Mouse (Mus musculus) forebrain, embryonic 10.5 days (tissue): ENCODE measurements at regions not wholly inside any gene's neighbourhood (a gene's known extent, or its start where the extent isn't known, plus 50 kb on each side); places are given as distances from the start of the nearest gene placed in this dataset.
A peak's percentile ranks its signal among the peaks of the same experiment; 100 is the strongest.

Source experiments
- DNase-seq: peaks from one replicate; pipeline ENCODE4 v3.0.0-alpha.2; 2017; ENCODE audit warnings: low spot score; ENCODE audit errors: extremely low spot score
- H3K27ac ChIP-seq: fragments of 300-500 bp; sonication (generic); 2 replicates; pipeline ENCODE4 v1.5.1; 2016; ENCODE audit warnings: mild to moderate bottlenecking
- H3K27me3 ChIP-seq: fragments of 300-500 bp; sonication (generic); 2 replicates; pipeline ENCODE4 v1.6.1; 2016; ENCODE audit warnings: mild to moderate bottlenecking; ENCODE audit not compliant: poor library complexity, severe bottlenecking
- H3K36me3 ChIP-seq: fragments of 300-500 bp; sonication (generic); replicated peaks from 2 replicates; pipeline ENCODE4 v1.6.1; 2016; ENCODE audit warnings: mild to moderate bottlenecking, moderate library complexity
- H3K4me1 ChIP-seq: fragments of 300-500 bp; sonication (generic); 2 replicates; pipeline ENCODE4 v1.6.1; 2016
- H3K4me3 ChIP-seq: fragments of 300-500 bp; sonication (generic); 2 replicates; pipeline ENCODE4 v1.5.1; 2016; ENCODE audit warnings: mild to moderate bottlenecking, moderate library complexity
- H3K9me3 ChIP-seq: fragments of 300-500 bp; sonication (generic); 2 replicates; pipeline ENCODE4 v1.6.1; 2016; ENCODE audit warnings: mild to moderate bottlenecking, moderate library complexity
- WGBS: fragments of 180-500 bp; shearing (Covaris S2); methylation state at CpG from one replicate; pipeline ENCODE4 v1.1.7; 2016; 5-methylcytosine and 5-hydroxymethylcytosine counted together

DNA sequence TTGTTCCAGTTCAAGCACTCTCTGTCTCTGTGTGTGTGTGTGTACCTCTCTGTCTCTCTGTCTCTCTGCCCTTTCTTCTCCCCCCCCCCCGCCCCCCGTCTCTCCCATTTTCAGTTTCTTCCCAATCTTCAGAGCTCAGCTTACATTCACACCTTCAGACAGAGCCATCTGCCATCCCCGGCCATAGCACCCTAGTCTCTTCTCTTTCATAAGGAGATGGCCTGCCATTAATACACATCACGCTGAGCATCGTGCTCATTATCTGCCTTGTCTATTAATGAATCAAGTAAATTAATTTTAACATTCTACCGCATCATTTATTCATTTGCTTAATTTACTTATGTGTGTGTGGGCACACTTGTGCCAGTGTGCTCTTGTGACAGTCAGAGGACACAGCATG is 573.2 kb downstream of the Bnc2 start:
- 91% methylated on average over 6 of the region's 6 CpGs for WGBS
- Histone ChIP-seq H3K9me3 (no peaks in the 10 kb centered on the region), H3K4me1 (peaks cover 6% of the 10 kb centered on the region; the same call in 1 of the 2 replicates), H3K27ac (no peak overlapping the region), H3K27me3 (peaks cover 8% of the 10 kb centered on the region; the same call in 1 of the 2 replicates), H3K36me3 (no peaks in the 10 kb centered on the region), H3K4me3 (no peak overlapping the region)
- DNase-seq: no peak

- Histone ChIP-seq H3K4me1 (peaks cover 6% of the 10 kb centered on the region; the same call in 1 of the 2 replicates), H3K36me3 (no peaks in the 10 kb centered on the region), H3K27me3 (peaks cover 14% of the 10 kb centered on the region), H3K27ac (no peak overlapping the region), H3K9me3 (no peaks in the 10 kb centered on the region), H3K4me3 (no peak overlapping the region)
- WGBS: 81% methylated on average over 11 of the region's 11 CpGs
- DNase-seq: no peak
Observed at GRCm38 (mm10) chr4:84102736-84103135, 572.3 kb downstream of the Bnc2 start.

- WGBS: 82% methylated on average over 6 of the region's 6 CpGs
Observed at GRCm38 (mm10) chr4:84108592-84108991, 566.5 kb downstream of the Bnc2 start.

GRCm38 (mm10) chr4:84109771-84110503 is 565.1 kb downstream of the Bnc2 start:
- peak; percentile 29 for DNase-seq
- no peak overlapping the region for H3K4me3 ChIP-seq
- 8% methylated on average over 12 of the region's 12 CpGs for WGBS
- peaks cover 70% of the 10 kb centered on the region for H3K27me3 ChIP-seq
- no peaks in the 10 kb centered on the region for H3K36me3 ChIP-seq
- H3K9me3 ChIP-seq: no peaks in the 10 kb centered on the region
- peaks cover 20% of the 10 kb centered on the region for H3K4me1 ChIP-seq
- peak overlapping the region; percentile 30 for H3K27ac ChIP-seq

More at GRCm38 (mm10) chr4:84108592-84108991, 566.5 kb downstream of the Bnc2 start:
- Histone ChIP-seq H3K27me3 (peaks cover 65% of the 10 kb centered on the region), H3K4me3 (no peak overlapping the region), H3K9me3 (no peaks in the 10 kb centered on the region), H3K36me3 (no peaks in the 10 kb centered on the region), H3K27ac (no peak overlapping the region), H3K4me1 (peaks cover 20% of the 10 kb centered on the region)
- DNase-seq: no peak

DNA sequence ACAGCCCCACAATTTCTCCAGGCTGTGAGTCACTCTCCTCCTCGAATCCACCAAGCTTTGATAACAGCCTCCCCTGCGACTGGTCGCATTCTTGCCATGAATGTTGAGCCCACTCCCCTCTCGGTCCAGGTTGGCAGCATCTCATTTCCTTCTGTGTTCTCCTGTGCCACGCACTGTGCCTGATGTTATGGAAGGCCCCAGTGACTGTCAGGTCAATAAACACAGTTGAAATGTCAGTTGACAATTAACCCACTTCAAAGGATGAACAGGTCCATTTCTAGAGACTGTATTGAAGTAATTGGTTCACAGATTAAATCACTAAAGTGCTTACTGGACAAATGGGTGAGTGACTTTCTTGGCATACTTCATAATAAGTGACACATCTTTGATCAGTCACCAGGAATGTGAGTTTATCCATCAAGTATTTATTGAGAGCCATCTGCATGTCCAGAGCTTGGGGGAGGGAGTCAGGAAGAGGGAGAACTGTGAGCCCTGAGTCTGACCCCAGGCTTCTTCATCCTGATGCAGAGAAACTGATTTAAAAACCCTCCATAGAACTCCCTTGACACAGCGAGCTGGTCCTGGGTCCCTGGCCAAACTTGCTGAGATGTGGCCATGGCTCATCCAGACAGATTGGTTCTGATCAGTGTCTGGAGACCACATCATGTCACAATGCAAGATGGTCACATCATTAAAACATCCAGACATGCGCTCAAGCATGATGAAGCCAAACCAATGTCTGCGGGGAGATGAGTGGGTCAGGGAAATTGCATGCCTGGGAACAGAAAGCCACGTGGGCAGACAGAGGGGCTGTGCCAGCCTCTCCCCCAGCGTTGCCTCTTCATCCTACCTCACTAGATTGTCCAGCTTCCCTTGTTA is 560.7 kb downstream of the Bnc2 start:
- WGBS: 88% methylated on average over 10 of the region's 10 CpGs
- no peak overlapping the region for H3K27ac ChIP-seq
- H3K4me3 ChIP-seq: no peak overlapping the region
- H3K9me3 ChIP-seq: no peaks in the 10 kb centered on the region
- no peaks in the 10 kb centered on the region for H3K36me3 ChIP-seq
- DNase-seq: no peak
- H3K4me1 ChIP-seq: peaks cover 25% of the 10 kb centered on the region
- peaks cover 41% of the 10 kb centered on the region for H3K27me3 ChIP-seq

DNA sequence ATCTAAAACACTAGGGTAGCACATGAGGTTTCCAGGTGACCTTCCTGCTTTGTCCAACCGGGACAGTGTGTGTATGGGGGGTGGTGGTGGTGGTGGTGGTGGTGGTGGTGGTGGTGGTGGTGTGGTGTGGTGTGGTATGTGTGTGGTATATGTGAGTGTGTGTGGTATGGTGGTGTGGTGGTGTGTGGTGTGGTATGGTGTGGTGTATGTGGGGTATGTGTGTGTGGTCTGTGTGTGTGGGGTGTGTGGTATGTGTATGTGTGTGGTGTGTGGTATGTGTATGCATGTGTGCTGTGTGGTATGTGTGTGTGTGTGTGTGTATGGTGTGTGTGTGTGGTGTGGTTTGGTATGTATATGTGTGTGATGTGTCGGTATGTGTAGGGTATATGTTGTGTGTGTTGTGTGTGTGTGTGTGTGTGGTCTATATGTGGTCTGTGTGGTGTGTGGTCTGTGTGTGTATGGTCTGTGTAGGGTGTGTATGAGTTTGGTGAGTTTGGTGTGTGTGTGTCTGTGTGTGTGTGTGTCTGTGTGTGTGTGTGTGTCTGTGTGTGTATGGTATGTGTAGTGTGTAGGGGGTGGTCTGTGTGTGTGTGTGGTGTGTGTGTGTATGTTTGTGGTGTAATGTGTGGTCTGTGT is 556.7 kb downstream of the Bnc2 start:
- Histone ChIP-seq H3K4me3 (no peak overlapping the region), H3K9me3 (no peaks in the 10 kb centered on the region)
- WGBS: 95% methylated on average over 2 of the region's 2 CpGs

GRCm38 (mm10) chr4:84119616-84120015 is 555.5 kb downstream of the Bnc2 start:
- Histone ChIP-seq H3K4me3 (no peak overlapping the region), H3K4me1 (peaks cover 30% of the 10 kb centered on the region), H3K27me3 (no peaks in the 10 kb centered on the region), H3K36me3 (no peaks in the 10 kb centered on the region), H3K27ac (peak overlapping the region; percentile 48; the same call in 1 of the 2 replicates), H3K9me3 (no peaks in the 10 kb centered on the region)
- no peak for DNase-seq
- 24% methylated on average over 7 of the region's 7 CpGs for WGBS

More for the DNA sequence above, 556.7 kb downstream of the Bnc2 start:
- no peaks in the 10 kb centered on the region for H3K36me3 ChIP-seq
- no peak for DNase-seq
- peaks cover 7% of the 10 kb centered on the region for H3K27me3 ChIP-seq
- H3K27ac ChIP-seq: no peak overlapping the region
- peaks cover 30% of the 10 kb centered on the region for H3K4me1 ChIP-seq

DNA sequence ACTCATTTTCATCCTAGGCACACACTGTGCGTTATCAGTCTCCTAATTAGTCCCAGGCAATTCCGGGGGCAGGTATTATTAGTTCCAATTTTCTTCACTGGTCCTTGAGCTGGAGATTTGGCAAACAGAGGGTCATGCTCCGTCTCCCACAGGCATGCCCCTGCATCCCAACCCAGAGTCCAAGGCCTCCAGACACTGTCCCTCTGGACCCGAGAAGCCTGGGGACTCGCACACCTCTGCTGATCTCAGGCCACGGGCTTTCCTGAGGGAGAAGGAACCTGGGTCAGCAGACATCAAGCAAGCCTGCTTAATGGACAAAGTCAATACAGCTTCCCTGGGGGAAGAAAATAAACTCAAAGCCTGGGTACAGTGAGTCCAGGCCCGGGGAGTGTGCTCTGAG is 554.7 kb downstream of the Bnc2 start:
- H3K4me1 ChIP-seq: peaks cover 35% of the 10 kb centered on the region

GRCm38 (mm10) chr4:84121442-84121841 is 553.6 kb downstream of the Bnc2 start:
- Histone ChIP-seq H3K27ac (peak overlapping the region; percentile 51), H3K36me3 (no peaks in the 10 kb centered on the region), H3K9me3 (no peaks in the 10 kb centered on the region), H3K27me3 (no peaks in the 10 kb centered on the region), H3K4me1 (peaks cover 46% of the 10 kb centered on the region), H3K4me3 (no peak overlapping the region)
- 67% methylated on average over 10 of the region's 10 CpGs for WGBS
- no peak for DNase-seq

More for the DNA sequence above, 554.7 kb downstream of the Bnc2 start:
- WGBS: 54% methylated on average over 7 of the region's 7 CpGs
- Histone ChIP-seq H3K27ac (peak overlapping the region; percentile 49; the same call in 1 of the 2 replicates), H3K9me3 (no peaks in the 10 kb centered on the region), H3K36me3 (no peaks in the 10 kb centered on the region), H3K27me3 (no peaks in the 10 kb centered on the region), H3K4me3 (no peak overlapping the region)
- no peak for DNase-seq

- Histone ChIP-seq H3K27ac (0 out of 2 replicates have a peak overlapping the region, but pooled peaks have one; percentile 40), H3K4me1 (peaks cover 24% of the 10 kb centered on the region), H3K36me3 (no peaks in the 10 kb centered on the region), H3K9me3 (no peaks in the 10 kb centered on the region), H3K27me3 (no peaks in the 10 kb centered on the region), H3K4me3 (no peak overlapping the region)
- DNase-seq: no peak
- 82% methylated on average over 4 of the region's 4 CpGs for WGBS
Observed at GRCm38 (mm10) chr4:84126400-84126799, 548.7 kb downstream of the Bnc2 start.

DNA sequence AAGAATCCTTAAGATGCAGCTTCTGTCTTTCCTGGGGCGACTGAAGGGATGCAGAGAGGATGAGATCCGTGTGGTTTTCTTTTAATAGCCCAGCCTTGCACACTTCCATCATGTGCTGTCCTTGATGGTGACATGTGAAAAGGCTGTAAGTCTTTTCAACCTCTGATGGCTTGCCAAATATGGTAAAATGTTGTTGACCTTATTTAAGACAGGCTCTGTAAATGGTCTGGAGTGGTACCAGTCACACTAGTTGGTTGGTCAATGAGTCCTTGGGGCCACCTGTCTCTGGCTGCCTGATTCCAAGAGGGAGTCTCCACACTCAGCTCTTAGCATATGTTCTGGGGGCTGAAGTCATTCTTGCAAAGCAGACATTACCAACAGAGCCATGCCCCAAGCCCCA is 547.7 kb downstream of the Bnc2 start:
- Histone ChIP-seq H3K27me3 (no peaks in the 10 kb centered on the region), H3K27ac (no peak overlapping the region), H3K9me3 (no peaks in the 10 kb centered on the region), H3K4me3 (no peak overlapping the region), H3K36me3 (no peaks in the 10 kb centered on the region), H3K4me1 (peaks cover 27% of the 10 kb centered on the region)
- DNase-seq: no peak
- WGBS: 89% methylated on average over 2 of the region's 2 CpGs

DNA sequence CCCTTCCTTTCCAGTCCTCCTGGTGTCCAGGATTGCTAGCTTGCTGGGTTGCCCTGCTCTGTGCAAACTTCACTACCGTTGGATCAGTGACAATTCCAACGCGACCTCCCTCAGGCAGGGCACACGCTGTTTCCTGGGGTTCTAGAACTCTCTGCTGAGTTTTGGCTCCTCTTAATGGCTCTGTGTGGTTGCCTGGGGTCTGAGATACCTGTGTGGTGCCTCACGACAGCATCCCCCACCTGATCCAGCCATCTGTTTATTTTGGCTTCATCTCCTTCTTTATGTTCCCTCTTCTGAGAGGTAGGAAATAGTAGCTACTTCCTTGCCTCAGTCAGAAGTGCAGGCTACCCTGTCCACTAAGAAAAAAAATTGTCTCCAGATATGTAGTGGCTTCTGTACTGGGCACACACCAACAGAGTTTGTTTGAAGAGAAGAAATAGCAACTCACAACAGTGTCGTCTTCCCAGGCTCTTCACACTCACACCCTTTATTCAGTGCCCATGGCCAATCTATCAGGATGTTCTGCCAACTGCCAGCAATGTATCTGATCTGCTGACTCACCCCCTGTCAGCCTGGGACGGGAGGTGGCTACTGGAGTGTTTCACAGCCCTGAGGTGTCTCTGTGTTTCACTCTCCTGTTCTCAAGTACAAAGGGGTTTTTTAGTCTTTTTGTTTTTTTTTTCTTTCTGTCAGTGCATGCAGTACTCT is 544.1 kb downstream of the Bnc2 start:
- Histone ChIP-seq H3K9me3 (no peaks in the 10 kb centered on the region), H3K36me3 (no peaks in the 10 kb centered on the region), H3K4me1 (peaks cover 17% of the 10 kb centered on the region), H3K27me3 (0 out of 2 replicates have a peak, but pooled peaks cover 3% of the 10 kb centered on the region), H3K4me3 (no peak overlapping the region), H3K27ac (no peak overlapping the region)
- no peak for DNase-seq
- WGBS: 84% methylated on average over 7 of the region's 7 CpGs
